Mouse (Mus musculus) liver, postnatal 0 days (tissue): ENCODE data around the gene Ptcra. TPM values are rescaled to one million over a fixed set of nuclear protein-coding genes. Genes with fewer than 3 reads are reported as not detected.

Experiments used
- ATAC-seq: fragments of 200-750 bp; cut with Nextera tagmentation; 2 replicates; pipeline ENCODE4 v1.8.0; 2017; ENCODE audit warnings: mild to moderate bottlenecking, moderate library complexity
- DNase-seq: peaks from one replicate; pipeline ENCODE4 v3.0.0-alpha.2; 2016
- H3K27ac ChIP-seq: fragments of 300-500 bp; sonication (generic); 2 replicates; pipeline ENCODE4 v1.5.1; 2014; ENCODE audit warnings: antibody characterized with exemption, moderate library complexity, mild to moderate bottlenecking, low read depth
- H3K27me3 ChIP-seq: fragments of 300-500 bp; sonication (generic); 2 replicates; pipeline ENCODE4 v1.6.1; 2014; ENCODE audit warnings: low read length, control low read depth, mixed read lengths; ENCODE audit not compliant: insufficient read depth
- H3K36me3 ChIP-seq: fragments of 300-500 bp; sonication (generic); replicated peaks from 2 replicates; pipeline ENCODE4 v1.6.1; 2014; ENCODE audit warnings: mild to moderate bottlenecking, control low read depth, low read length, moderate library complexity, mixed read lengths; ENCODE audit not compliant: insufficient read depth
- H3K4me1 ChIP-seq: fragments of 300-500 bp; sonication (generic); 2 replicates; pipeline ENCODE4 v1.6.1; 2014; ENCODE audit warnings: antibody characterized with exemption, mild to moderate bottlenecking, control low read depth; ENCODE audit not compliant: insufficient read depth
- H3K4me2 ChIP-seq: fragments of 300-500 bp; sonication (generic); 2 replicates; pipeline ENCODE4 v1.6.1; 2014; ENCODE audit warnings: low read depth, mild to moderate bottlenecking, low read length, moderate library complexity, mixed read lengths
- H3K4me3 ChIP-seq: fragments of 300-500 bp; sonication (generic); 2 replicates; pipeline ENCODE4 v1.5.1; 2014; ENCODE audit warnings: low read depth, low read length
- H3K9ac ChIP-seq: fragments of 300-500 bp; sonication (generic); replicated peaks from 2 replicates; pipeline ENCODE4 v1.6.1; 2014; ENCODE audit warnings: mild to moderate bottlenecking, moderate library complexity
- H3K9me3 ChIP-seq: fragments of 300-500 bp; sonication (generic); 2 replicates; pipeline ENCODE4 v1.6.1; 2016; ENCODE audit warnings: mild to moderate bottlenecking, control low read depth, low read length, mixed read lengths
- CTCF ChIP-seq: sonication (generic); IDR thresholded peaks from 2 replicates; pipeline ENCODE4 v1.5.1; 2016; ENCODE audit warnings: antibody characterized with exemption, low read depth
- EP300 ChIP-seq: IDR thresholded peaks from 2 replicates; pipeline ENCODE4 v1.6.1; 2016; ENCODE audit warnings: antibody characterized with exemption, low read depth, mild to moderate bottlenecking
- WGBS: fragments of 180-500 bp; shearing (Covaris S2); extraction: QIAGEN DNeasy Blood & Tissue Kit; methylation state at CpG from one replicate; pipeline ENCODE4 v1.1.7; 2014; ENCODE audit not compliant: insufficient replicate concordance; 5-methylcytosine and 5-hydroxymethylcytosine counted together
- polyA plus RNA-seq: library from polyadenylated mRNA; unstranded; fragments of >200 nt; fragmentation: Nextera tagmentation; extraction: Ambion mirVana; gene quantifications from 2 replicates; pipeline ENCODE4 v1.2.1, GENCODE M21; 2015

Ptcra gene
- 0.11 and 0.14 TPM in 2 replicates for polyA plus RNA-seq

DNA sequence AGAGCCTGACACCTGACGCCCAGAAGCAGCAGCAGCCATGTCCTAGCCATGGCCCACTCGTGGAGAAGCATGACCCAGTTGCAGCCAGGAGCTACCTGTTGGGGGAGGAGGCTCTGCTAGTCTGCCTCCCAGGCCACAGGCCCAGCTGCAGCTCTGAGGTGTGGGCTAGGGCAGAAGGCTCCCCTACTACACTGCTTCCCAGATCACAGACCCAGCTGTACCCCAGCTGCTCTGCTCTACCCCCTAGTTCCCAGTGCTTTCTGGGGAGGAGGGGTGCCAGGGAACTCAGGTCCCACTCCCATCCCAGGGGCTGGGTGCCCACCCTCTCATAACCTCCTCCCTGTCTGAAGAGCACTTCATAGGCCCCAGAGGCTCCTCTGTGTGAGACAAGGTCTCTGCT lies at the start of gene Ptcra:
TSS of gene Ptcra (minus strand) at position 169 of the 400 bp plus-strand sequence.
- DNase-seq (no peak), ATAC-seq (no peak)
- H3K36me3 ChIP-seq, result no peaks in the 10 kb centered on the region
- H3K9ac ChIP-seq, result no peak within 1 kb of the TSS
- no peaks in the 10 kb centered on the region for H3K27me3 ChIP-seq
- peaks cover 3% of the 10 kb centered on the region; the same call in 1 of the 2 replicates for H3K4me1 ChIP-seq
- TF ChIP-seq EP300, result no peak
- no peak for TF ChIP-seq CTCF
- no peak within 1 kb of the TSS for H3K27ac ChIP-seq
- no peaks in the 10 kb centered on the region for H3K9me3 ChIP-seq
- no peak within 1 kb of the TSS for H3K4me3 ChIP-seq
- 74% methylated on average over 2 of the region's 2 CpGs for WGBS
- no peak within 1 kb of the TSS for H3K4me2 ChIP-seq

DNA sequence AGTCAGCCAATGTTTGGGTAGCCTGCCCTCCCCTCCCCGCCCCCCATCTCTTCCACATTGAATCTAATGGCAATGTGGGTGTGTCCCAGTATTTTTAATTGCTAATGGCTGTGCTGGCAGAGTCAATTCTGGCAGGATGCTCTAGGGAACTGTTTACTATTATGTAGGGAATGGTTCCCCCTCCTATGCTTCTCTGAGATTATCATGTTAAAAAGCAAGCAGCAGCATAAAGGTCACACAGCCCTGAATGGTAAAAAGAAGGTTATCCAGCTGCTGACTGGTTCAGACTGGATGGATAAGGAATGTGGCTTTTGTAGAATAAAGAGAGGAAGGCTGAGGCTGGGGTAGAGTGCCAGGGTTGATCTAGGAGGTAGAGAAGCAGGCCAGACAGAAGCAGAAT lies 48.9 kb upstream of the Ptcra start:
- Histone ChIP-seq H3K9me3 (no peaks in the 10 kb centered on the region), H3K4me3 (no peak overlapping the region), H3K9ac (no peak overlapping the region), H3K27me3 (no peaks in the 10 kb centered on the region), H3K4me2 (no peak overlapping the region), H3K4me1 (peaks cover 1% of the 10 kb centered on the region; the same call in 1 of the 2 replicates), H3K36me3 (peaks cover 48% of the 10 kb centered on the region), H3K27ac (no peak overlapping the region)
- no peak for ATAC-seq
- 86% methylated on average over 1 of the region's 1 CpGs for WGBS
- TF ChIP-seq CTCF (no peak), EP300 (no peak)
- no peak for DNase-seq

DNA sequence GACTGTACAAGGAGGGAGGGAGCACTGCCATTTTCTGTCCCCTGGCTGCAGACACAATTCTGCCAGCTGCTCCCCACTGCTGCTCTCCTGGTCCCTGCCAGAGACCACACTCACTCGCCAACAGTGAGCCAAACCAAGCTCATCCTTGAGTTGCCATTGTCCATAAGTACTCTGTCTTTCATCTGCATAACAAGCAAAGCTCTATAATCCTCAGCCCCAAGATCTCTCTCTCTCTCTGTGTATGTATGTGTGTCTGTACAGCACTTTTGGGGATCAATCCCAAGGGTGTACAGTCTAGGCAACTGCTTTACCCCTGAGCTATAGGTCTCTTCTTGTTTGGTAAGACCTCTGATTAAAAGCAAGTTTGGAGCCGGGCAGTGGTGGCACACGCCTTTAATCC lies 47.2 kb upstream of the Ptcra start:
- H3K27me3 ChIP-seq, result no peaks in the 10 kb centered on the region
- DNase-seq (no peak), ATAC-seq (no peak)
- no peaks in the 10 kb centered on the region for H3K4me1 ChIP-seq
- H3K9ac ChIP-seq, result no peak overlapping the region
- no peak for TF ChIP-seq CTCF
- no peak for TF ChIP-seq EP300
- H3K36me3 ChIP-seq, result peaks cover 59% of the 10 kb centered on the region
- H3K27ac ChIP-seq, result no peak overlapping the region
- H3K4me2 ChIP-seq, result no peak overlapping the region
- H3K4me3 ChIP-seq, result no peak overlapping the region
- H3K9me3 ChIP-seq, result no peaks in the 10 kb centered on the region
- WGBS, result 88% methylated on average over 3 of the region's 3 CpGs

DNA sequence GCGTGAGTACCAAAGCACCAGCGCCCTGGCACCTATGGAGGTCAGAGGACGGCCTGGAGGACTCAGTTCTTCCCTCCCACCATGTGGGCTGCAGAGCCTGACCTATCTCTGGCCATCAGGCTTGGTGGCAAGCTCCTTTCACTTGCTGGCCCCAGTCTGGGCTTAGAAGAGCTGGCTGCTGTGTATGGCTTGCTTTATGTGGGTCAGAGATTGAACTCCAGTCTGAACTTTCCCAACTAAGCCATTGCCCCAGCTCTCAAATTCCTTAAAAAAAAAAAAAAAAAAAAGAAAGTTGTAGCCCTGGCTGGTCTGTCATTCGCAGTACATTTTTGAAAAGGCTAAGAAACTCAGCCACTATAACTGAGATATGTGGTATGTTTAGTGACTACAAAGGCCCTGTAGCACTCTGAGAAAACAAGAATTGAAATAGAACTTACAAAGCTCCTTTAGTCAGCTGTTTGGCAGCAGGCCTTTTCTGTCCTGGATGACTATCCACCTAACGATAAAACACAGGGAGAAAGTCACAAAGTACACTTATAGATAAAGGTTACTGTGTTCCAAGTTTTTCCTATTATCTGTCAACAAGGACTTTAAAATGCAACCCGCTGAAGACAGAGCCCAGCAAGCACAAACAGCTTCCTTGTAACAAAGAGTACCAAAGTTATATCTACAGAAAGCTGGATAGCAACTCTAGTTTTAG lies 45.8 kb upstream of the Ptcra start:
- ATAC-seq (no peak), DNase-seq (no peak)
- no peaks in the 10 kb centered on the region for H3K27me3 ChIP-seq
- H3K9ac ChIP-seq, result no peak overlapping the region
- H3K4me3 ChIP-seq, result no peak overlapping the region
- peak overlapping the region; percentile 40; the same call in 1 of the 2 replicates for H3K27ac ChIP-seq
- WGBS, result 77% methylated on average over 6 of the region's 6 CpGs
- TF ChIP-seq CTCF (no peak), EP300 (no peak)
- no peak overlapping the region for H3K4me2 ChIP-seq
- peaks cover 62% of the 10 kb centered on the region for H3K36me3 ChIP-seq
- no peaks in the 10 kb centered on the region for H3K9me3 ChIP-seq
- H3K4me1 ChIP-seq, result no peaks in the 10 kb centered on the region

DNA sequence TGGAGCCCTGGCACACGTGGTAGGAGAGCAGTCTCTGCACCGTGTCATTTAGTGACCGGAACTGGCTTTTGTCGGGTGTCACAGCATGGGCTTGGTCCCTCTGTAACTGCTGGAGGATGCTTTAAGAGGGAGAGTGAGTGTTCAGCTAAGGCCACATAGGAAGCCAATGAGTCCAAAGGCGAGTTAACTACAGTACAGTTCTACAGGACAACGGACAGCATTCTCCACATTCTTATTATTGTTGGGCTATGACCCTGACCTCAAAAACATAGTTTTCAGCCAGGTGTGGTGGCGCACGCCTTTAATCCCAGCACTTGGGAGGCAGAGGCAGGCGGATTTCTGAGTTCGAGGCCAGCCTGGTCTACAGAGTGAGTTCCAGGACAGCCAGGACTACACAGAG lies 44.9 kb upstream of the Ptcra start:
- Histone ChIP-seq H3K36me3 (peaks cover 61% of the 10 kb centered on the region), H3K4me3 (no peak overlapping the region), H3K9ac (no peak overlapping the region), H3K27ac (no peak overlapping the region), H3K4me1 (no peaks in the 10 kb centered on the region), H3K9me3 (no peaks in the 10 kb centered on the region), H3K27me3 (no peaks in the 10 kb centered on the region), H3K4me2 (no peak overlapping the region)
- 87% methylated on average over 10 of the region's 10 CpGs for WGBS
- ATAC-seq (no peak), DNase-seq (no peak)
- TF ChIP-seq CTCF, result no peak

DNA sequence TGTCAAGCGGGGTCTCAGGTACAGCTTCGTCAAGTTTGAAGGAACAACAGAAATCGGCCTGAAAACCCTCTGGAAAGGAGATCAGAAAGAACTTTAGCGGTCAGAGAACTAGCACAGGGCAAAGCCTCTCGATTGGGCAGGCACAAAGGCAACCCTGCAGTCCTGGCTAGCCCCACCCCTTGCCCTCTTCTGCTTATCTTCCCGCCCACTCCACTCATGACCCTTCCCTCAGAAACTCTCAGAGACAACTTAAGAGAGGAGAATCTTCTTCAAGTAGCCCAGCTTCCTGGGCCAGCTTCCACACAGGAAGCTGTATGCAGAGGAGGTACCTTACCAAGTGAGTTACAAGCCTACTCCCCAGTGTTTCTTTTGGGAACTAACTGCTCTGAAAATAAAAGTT lies 38.2 kb upstream of the Ptcra start:
- H3K9ac ChIP-seq, result no peak overlapping the region

More for the DNA sequence above, 38.2 kb upstream of the Ptcra start:
- Histone ChIP-seq H3K9me3 (no peaks in the 10 kb centered on the region), H3K4me3 (no peak overlapping the region), H3K4me2 (no peak overlapping the region), H3K27me3 (no peaks in the 10 kb centered on the region), H3K27ac (no peak overlapping the region), H3K4me1 (0 out of 2 replicates have a peak, but pooled peaks cover 4% of the 10 kb centered on the region), H3K36me3 (peaks cover 52% of the 10 kb centered on the region)
- ATAC-seq (no peak), DNase-seq (no peak)
- TF ChIP-seq CTCF (no peak), EP300 (no peak)
- 80% methylated on average over 6 of the region's 6 CpGs for WGBS
